Mouse (Mus musculus) hindlimb bud, embryonic 11.5 days (tissue): ENCODE results near the gene Arhgap4.
A peak's percentile ranks its signal among the peaks of the same experiment; 100 is the strongest.

Experiments
- DNase-seq: peaks from one replicate; pipeline ENCODE4 v3.0.0-alpha.2; 2012; ENCODE audit warnings: low read depth, low spot score; ENCODE audit errors: extremely low spot score

Gene Arhgap4

GRCm38 (mm10) chrX:73916945-73917344 lies 4.7 kb downstream of the Arhgap4 start:
- no peak for DNase-seq

GRCm38 (mm10) chrX:73914827-73915703 lies 6.6 kb downstream of the Arhgap4 start:
- DNase-seq: peak; percentile 75

GRCm38 (mm10) chrX:73911588-73911987 lies 10.1 kb downstream of the Arhgap4 start:
- no peak for DNase-seq

GRCm38 (mm10) chrX:73911156-73911555 lies 10.5 kb downstream of the Arhgap4 start:
- no peak for DNase-seq

GRCm38 (mm10) chrX:73910451-73910850 lies 11.2 kb downstream of the Arhgap4 start:
- DNase-seq: no peak

- no peak for DNase-seq
Observed at GRCm38 (mm10) chrX:73910049-73910448, 11.6 kb downstream of the Arhgap4 start.

- no peak for DNase-seq
Observed at GRCm38 (mm10) chrX:73897959-73898358, 23.7 kb downstream of the Arhgap4 start.

- no peak for DNase-seq
Observed at GRCm38 (mm10) chrX:73895719-73896118, 26.0 kb downstream of the Arhgap4 start, which contains the start of gene L1cam. L1cam (minus strand) TSS chrX:73896105.

GRCm38 (mm10) chrX:73892833-73893232 lies 28.8 kb downstream of the Arhgap4 start:
- DNase-seq: no peak

- DNase-seq: no peak
Observed at GRCm38 (mm10) chrX:73891551-73892152, 30.0 kb downstream of the Arhgap4 start, which contains the start of gene Avpr2. Avpr2 (plus strand) TSS chrX:73892102.

GRCm38 (mm10) chrX:73881463-73881862 lies 40.2 kb downstream of the Arhgap4 start:
- DNase-seq: no peak

GRCm38 (mm10) chrX:73881036-73881427 lies 40.6 kb downstream of the Arhgap4 start:
- DNase-seq: no peak

GRCm38 (mm10) chrX:73880194-73881035 lies 41.3 kb downstream of the Arhgap4 start:
- no peak for DNase-seq

GRCm38 (mm10) chrX:73877014-73877413 lies 44.7 kb downstream of the Arhgap4 start:
- no peak for DNase-seq

GRCm38 (mm10) chrX:73875881-73876280 lies 45.8 kb downstream of the Arhgap4 start:
- DNase-seq: no peak

- no peak for DNase-seq
Observed at GRCm38 (mm10) chrX:73871956-73872355, 49.7 kb downstream of the Arhgap4 start.

- no peak for DNase-seq
Observed at GRCm38 (mm10) chrX:73871474-73871873, 50.2 kb downstream of the Arhgap4 start.

- DNase-seq: peak; percentile 16
Observed at GRCm38 (mm10) chrX:73869334-73869733, 52.3 kb downstream of the Arhgap4 start.

GRCm38 (mm10) chrX:73867852-73868251 lies 53.8 kb downstream of the Arhgap4 start:
- no peak for DNase-seq

- DNase-seq: no peak
Observed at GRCm38 (mm10) chrX:73867256-73867655, 54.4 kb downstream of the Arhgap4 start.

- no peak for DNase-seq
Observed at GRCm38 (mm10) chrX:73864692-73865091, 57.0 kb downstream of the Arhgap4 start.
